Mouse (Mus musculus) lung, postnatal 25 days (tissue): ENCODE results near the gene Zfyve19.

Experiments used
- DNase-seq: peaks from one replicate; pipeline ENCODE4 v3.0.0; 2022; ENCODE audit warnings: low spot score

The Zfyve19 gene

GRCm38 (mm10) chr2:119196316-119197108, 11.9 kb upstream of the Zfyve19 start:
- no peak for DNase-seq

DNA sequence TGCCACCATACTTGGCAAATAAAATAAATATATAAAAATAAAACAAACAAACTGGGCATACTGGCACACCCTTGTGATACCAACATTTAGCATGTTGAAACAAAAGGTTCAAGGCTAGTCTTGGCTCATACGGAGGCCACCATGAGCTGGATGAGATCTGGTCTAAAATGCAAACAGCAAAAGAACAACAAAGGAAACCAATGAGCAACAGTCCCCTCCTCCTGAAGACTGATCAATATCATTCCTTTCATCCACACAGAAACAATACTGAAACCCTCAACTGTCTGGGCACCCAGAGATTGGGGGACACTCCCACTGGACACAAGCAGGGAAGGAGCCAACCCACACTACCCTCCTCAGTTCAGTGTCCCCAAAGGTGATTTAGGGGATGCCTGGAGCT, 10.9 kb upstream of the Zfyve19 start:
- DNase-seq = no peak

DNA sequence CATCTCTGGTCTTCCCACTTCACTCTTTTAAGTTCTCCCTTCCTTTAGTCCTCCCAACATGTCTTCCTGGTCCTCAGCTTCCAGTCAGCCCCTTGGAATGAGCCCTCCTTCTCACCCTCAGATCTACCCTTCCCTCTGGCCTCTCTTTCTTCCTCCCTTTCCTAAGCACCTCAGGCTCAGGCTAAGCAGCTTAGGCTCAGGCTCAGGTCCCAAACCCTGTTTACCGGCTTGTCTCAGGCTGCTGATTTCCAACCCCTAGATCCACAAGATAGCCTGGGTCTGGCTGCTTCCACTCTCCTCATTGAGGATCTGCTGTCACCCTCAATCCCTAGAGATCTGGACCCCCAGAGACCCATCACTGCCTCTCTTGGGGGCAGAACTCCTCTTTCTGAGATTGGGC, 10.4 kb upstream of the Zfyve19 start:
- DNase-seq = no peak

- DNase-seq = no peak
Measured at GRCm38 (mm10) chr2:119198934-119199333, 9.5 kb upstream of the Zfyve19 start.

DNA sequence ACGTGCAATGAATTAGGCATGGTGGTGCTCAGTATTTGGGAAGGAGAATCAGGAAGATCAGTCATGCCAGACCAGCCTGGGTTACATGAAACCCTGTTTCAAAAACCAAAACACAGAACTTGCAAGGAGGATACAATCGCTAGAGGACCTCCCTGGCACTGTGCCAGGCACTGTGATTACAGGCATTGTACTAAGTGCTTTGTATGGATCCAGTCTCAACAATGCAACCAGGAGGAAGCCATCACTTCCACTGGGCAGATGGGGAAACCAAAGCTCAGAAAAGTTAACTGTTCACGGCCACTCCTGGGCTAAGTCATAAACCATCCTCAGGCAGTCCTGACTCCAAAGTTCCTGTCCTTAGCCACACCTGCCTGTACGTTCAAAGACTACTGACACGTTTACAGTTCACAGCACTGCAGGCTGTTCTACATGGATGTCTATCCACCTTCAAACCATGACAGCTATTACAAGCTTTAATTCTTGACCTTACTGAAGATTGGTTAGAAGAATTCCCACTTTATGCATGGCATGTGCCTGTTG, 5.4 kb upstream of the Zfyve19 start:
- DNase-seq = peak; percentile 23

GRCm38 (mm10) chr2:119203871-119204460, 4.5 kb upstream of the Zfyve19 start:
- DNase-seq = no peak

DNA sequence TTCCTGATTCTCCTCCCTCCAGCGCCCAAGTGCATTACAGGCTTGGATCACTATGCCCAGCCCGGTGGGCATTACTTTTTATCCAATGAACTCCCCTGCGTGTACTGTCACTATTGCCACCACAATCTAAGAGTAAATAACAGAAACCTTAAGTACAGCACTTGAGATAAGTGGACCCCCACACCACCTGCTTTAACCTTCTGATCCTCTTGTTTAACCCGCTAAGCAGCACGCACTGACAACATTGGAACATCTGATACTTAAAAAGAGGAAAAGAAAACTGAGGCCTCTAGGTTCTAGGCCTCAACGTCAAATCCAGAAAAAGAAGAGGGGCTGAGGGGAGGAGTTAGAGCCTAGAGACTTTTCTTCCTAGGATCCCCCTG, 465 bp upstream of the Zfyve19 start:
- no peak for DNase-seq

GRCm38 (mm10) chr2:119209176-119209507, 725 bp downstream of the Zfyve19 start:
- no peak for DNase-seq

- no peak for DNase-seq
Measured at GRCm38 (mm10) chr2:119229775-119230704, 21.6 kb downstream of the Zfyve19 start, which contains the start of gene Ppp1r14d. Gene Ppp1r14d (minus strand): TSS chr2:119229906.

DNA sequence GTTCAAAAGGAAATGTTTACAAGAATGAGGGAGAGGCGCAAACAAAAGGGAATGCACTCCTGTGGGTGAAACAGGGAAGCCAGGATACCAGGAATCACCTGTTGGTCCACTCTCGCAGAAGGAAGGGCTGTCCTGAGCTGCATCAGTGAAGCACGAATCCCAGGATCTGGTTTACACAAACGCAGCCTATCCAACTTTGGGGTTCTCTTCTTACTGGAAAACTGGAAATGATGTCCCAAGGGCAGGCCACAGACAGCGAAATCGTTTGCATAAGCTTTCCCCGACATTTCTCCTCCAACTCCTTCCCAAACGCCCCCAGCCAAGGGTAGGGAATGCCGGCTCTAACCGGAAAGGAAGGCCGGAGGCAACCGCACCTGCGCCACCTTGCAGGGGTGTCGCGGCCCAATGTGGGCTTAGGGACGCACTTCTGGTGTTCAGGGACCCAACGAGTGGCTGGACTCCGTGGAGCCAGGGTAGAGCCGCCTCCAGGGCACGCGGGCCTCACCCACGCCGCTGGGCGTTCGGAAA, 28.3 kb downstream of the Zfyve19 start:
- no peak for DNase-seq

GRCm38 (mm10) chr2:119237210-119237870, 28.9 kb downstream of the Zfyve19 start, which contains the start of gene Spint1:
Gene Spint1 (plus strand): TSS chr2:119237362.
- DNase-seq = peak; percentile 57

- DNase-seq = no peak
Measured at GRCm38 (mm10) chr2:119237871-119238220, 29.4 kb downstream of the Zfyve19 start.

- peak; percentile 47 for DNase-seq
Measured at GRCm38 (mm10) chr2:119238671-119239070, 30.3 kb downstream of the Zfyve19 start.

DNA sequence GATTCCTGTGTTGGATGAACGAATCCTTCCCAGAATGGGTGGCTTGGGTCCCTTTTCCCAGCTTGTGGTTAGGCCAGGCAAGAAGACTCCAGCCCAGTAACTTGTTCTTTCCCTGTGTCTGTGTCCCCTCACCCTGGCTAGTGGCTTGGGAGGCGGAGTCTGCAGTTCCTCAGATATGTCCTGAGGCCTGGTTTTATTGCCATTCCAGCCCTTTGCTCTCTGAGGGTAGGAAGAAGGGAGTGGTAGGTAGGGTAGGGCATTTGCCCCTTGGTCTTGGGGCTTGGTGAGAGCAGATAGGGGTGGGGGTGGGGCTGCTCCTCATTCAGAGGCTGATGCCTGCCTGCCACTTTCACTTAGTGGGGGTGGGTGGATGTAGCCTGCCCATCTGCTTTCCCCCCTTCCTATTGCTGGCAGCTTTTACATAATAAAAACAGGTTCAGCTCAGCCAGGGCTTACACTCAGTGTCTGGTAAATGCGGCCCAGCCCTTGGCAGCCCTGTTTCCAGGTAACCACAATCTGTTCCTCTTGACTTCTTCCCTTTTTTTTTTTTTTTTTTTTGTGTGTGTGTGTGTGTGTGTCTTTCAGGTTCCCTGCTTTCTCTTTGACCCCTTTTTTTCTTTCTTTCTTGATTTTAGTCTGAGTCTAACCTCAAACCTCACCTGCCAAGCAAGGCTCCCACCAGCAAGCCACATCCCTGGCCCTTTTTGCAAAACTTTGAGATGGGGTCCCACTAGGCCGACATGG, 31.8 kb downstream of the Zfyve19 start:
- no peak for DNase-seq

DNA sequence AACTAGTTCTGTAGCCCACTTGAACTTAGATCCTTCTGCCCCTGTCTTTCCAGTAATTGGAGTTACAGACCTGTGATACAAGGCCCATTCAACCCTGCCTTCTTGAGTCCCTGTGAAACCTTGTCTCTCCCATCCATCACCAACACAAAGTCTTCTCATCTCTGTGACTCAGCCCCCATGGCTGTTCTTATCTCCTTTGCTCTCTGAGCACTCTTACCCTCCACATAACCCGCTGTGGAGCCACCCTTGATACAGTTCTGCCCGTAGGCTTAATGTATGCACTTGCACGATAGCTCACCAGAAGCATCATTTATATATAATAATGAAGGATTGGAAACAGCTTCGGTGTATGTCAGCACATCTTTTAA, 32.4 kb downstream of the Zfyve19 start:
- no peak for DNase-seq

GRCm38 (mm10) chr2:119242548-119242947, 34.1 kb downstream of the Zfyve19 start:
- no peak for DNase-seq

DNA sequence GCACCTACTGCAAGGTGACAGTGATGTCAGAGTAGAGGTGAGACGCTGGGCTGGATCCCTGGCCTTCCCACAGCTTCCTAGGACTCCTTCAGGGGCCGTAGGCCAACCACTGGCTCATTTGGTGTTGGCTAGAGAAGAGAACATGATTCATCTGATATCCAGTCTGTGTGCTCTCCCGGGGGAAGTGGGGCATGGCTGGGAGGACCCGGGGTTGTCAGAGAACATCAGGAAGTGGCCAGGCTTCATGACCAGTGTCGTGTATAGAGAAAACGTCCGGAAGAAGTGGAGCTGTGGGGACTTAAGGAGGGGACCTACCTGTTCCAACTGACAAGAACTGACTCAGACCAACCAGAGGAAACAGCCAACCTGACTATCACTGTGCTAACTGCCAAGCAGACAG, 36.8 kb downstream of the Zfyve19 start:
- DNase-seq = no peak

DNA sequence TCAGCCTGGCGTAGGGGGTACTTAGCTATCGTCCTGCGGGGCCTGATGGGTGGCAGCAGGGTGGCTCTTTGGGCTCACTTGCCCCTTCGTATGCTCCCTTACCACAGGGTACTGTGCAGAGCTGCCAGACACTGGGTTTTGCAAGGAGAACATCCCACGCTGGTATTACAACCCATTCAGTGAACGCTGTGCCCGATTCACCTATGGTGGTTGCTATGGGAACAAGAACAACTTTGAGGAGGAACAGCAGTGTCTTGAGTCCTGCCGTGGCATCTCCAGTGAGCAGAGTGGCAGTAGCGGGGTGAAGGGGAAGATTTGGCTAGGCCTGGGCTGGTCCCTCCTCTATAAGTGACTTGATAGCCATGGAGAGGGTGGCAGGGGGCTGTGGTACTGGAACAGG, 39.5 kb downstream of the Zfyve19 start:
- no peak for DNase-seq

DNA sequence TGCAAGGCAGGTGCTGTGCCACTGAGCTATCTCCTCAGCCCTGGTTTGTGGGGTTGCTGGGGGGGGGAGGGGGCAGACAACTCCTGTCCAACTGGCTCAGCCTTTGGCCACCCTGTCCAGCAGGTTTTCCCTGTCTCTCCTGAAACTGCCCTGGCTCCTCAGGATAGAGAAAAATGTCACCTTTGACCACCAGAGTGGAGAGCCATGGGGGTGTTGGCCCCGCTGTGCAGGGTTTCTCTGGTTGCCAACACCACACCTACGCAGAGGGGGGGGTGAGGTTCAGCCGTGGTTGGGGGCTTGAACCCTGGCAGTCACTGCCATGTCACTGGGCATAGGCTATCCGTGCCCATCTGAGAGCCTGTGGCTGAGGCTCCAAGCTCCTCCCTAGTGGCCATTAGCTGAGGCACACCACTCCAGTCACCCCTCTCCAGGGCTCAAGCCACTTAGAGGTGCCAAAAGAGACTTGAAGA, 41.2 kb downstream of the Zfyve19 start:
- DNase-seq = no peak

- no peak for DNase-seq
Measured at GRCm38 (mm10) chr2:119250377-119250776, 42.0 kb downstream of the Zfyve19 start.
